35 mouse cellular contexts compared by ENCODE assay signal in genomic region chr2:81270914-81271313, GRCm38 (mm10).
"Had no signal": no experiment of that assay in that cellular context is flagged by ENCODE, and none has a peak within 500 bp of the region (broad histone marks: within the 10 kb centered on the region; RNA-seq: fewer than 3 reads in every experiment).

No protein-coding gene starts in this region.

- ATAC-seq: hindbrain, embryonic 16.5 days; hindbrain, postnatal 0 days; inflammation-experienced regulatory T-cells, adult 6 months; intestine, embryonic 15.5 days; intestine, embryonic 16.5 days; intestine, postnatal 0 days had no signal

- H3K4me3 ChIP-seq: heart, embryonic 10.5 days; heart, embryonic 12.5 days; heart, embryonic 13.5 days; heart, embryonic 15.5 days; hindbrain, embryonic 10.5 days; hindbrain, embryonic 12.5 days; hindbrain, embryonic 13.5 days; hindbrain, embryonic 15.5 days; intestine, embryonic 15.5 days; kidney, embryonic 15.5 days; layer of hippocampus, adult 2 months had no signal

- DNase-seq: heart, postnatal 10 days; heart, postnatal 14 days; heart, postnatal 36 days; heart, postnatal 4 days; kidney, adult 11 months; kidney, adult 18-20 months; kidney, adult 2 months; kidney, adult 8-10 months; kidney, adult 9 months; kidney, postnatal 10 days; kidney, postnatal 14 days; kidney, postnatal 25 days; kidney, postnatal 36 days; kidney, postnatal 4 days; layer of hippocampus, adult 9-11 months; layer of hippocampus, postnatal 36 days had no signal

- H3K9ac ChIP-seq: heart, embryonic 12.5 days; heart, embryonic 13.5 days; heart, embryonic 15.5 days; hindbrain, embryonic 12.5 days; hindbrain, embryonic 13.5 days; hindbrain, embryonic 14.5 days; hindbrain, embryonic 15.5 days; intestine, embryonic 15.5 days; kidney, embryonic 15.5 days had no signal

- H3K27me3 ChIP-seq: heart, embryonic 12.5 days; heart, embryonic 13.5 days; heart, embryonic 15.5 days; hindbrain, embryonic 12.5 days; hindbrain, embryonic 13.5 days; hindbrain, embryonic 15.5 days; intestine, embryonic 15.5 days; kidney, embryonic 15.5 days had no signal

- H3K36me3 ChIP-seq: heart, embryonic 10.5 days; heart, embryonic 12.5 days; heart, embryonic 13.5 days; heart, embryonic 15.5 days; hindbrain, embryonic 10.5 days; hindbrain, embryonic 12.5 days; hindbrain, embryonic 13.5 days; hindbrain, embryonic 15.5 days; intestine, embryonic 15.5 days; kidney, embryonic 15.5 days had no signal

- H3K4me2 ChIP-seq: heart, embryonic 11.5 days; heart, embryonic 12.5 days; heart, embryonic 13.5 days; heart, embryonic 15.5 days; hindbrain, embryonic 12.5 days; hindbrain, embryonic 13.5 days; hindbrain, embryonic 14.5 days; hindbrain, embryonic 15.5 days; intestine, embryonic 15.5 days; kidney, embryonic 15.5 days had no signal

- H3K4me1 ChIP-seq: heart, embryonic 10.5 days; heart, embryonic 12.5 days; heart, embryonic 13.5 days; heart, embryonic 15.5 days; hindbrain, embryonic 10.5 days; hindbrain, embryonic 12.5 days; hindbrain, embryonic 13.5 days; hindbrain, embryonic 15.5 days; intestine, embryonic 15.5 days; kidney, embryonic 15.5 days had no signal

- H3K9me3 ChIP-seq: heart, embryonic 10.5 days; heart, embryonic 12.5 days; heart, embryonic 13.5 days; heart, embryonic 15.5 days; hindbrain, embryonic 10.5 days; hindbrain, embryonic 12.5 days; hindbrain, embryonic 13.5 days; hindbrain, embryonic 15.5 days; intestine, embryonic 15.5 days; kidney, embryonic 15.5 days had no signal

- H3K27ac ChIP-seq: heart, embryonic 10.5 days; heart, embryonic 13.5 days; heart, embryonic 15.5 days; hindbrain, embryonic 10.5 days; hindbrain, embryonic 12.5 days; hindbrain, embryonic 13.5 days; hindbrain, embryonic 14.5 days; hindbrain, embryonic 15.5 days; hindbrain, postnatal 0 days; intestine, embryonic 15.5 days; kidney, embryonic 15.5 days; kidney, postnatal 0 days; layer of hippocampus, adult 2 months had no signal
